Comparison of ENCODE assay signal across 8 mouse cellular contexts in the genomic region with DNA sequence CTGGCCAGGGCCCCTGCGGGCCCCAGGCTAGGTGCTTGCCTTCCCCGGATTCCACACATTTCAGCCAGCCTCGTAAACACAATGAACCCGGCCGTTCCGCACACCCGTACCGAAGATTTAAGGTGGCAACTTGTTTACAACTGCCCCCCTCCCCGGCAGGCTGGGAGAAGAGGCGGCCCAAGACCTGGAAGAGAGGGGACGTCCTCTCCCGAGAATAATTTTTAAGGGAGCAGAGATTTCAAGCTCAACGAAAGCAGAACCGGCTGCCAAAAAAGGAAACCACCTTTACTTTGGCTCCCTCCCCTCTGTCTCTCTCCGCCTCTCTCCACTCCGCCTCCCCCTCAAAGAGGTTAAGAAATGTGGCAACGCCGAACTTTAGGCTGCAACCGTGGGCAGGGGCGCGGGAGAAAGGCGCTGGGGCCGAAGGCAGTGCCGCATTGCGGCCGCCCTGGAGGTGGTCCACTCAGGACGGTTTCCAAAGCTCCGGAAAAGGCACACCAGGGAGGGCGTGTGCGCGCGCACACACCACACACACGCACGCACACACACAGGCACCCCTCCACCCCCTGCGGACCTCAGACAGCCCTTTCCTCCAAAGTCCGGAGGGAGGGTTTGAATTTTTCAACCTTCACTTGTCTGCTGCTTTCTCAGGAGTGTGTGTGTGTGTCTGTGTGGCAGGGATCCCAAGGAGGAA. TPM values are rescaled to one million over a fixed set of nuclear protein-coding genes. Genes with fewer than 3 reads are reported as not detected.
DNase-seq lines count a peak whose midpoint lies in the region; ATAC-seq and TF ChIP-seq lines count a peak whose summit lies in the region.

No protein-coding gene starts in this region.

- H3K9ac ChIP-seq in intestine, embryonic 15.5 days: peak overlapping the region; percentile 98
- peak overlapping the region; percentile 94 for H3K9ac ChIP-seq in liver, adult 2 months (ENCODE audit: low read depth, low read length)
- H3K9ac ChIP-seq in stomach, embryonic 14.5 days (replicated peaks; ENCODE audit: low read depth, low read length): peak overlapping the region; percentile 100

- no peaks in the 10 kb centered on the region for H3K36me3 ChIP-seq in intestine, embryonic 15.5 days
- H3K36me3 ChIP-seq in liver, adult 2 months (ENCODE audit: control insufficient read depth, insufficient read depth, low read length): peaks cover 7% of the 10 kb centered on the region
- H3K36me3 ChIP-seq in myocyte (ENCODE audit: control insufficient read depth, insufficient read depth): peaks cover 5% of the 10 kb centered on the region
- peaks cover 23% of the 10 kb centered on the region for H3K36me3 ChIP-seq in stomach, embryonic 14.5 days (ENCODE audit: control insufficient read depth, insufficient read depth, low read length)

- peaks cover 8% of the 10 kb centered on the region; the same call in 1 of the 2 replicates for H3K79me2 ChIP-seq in liver, adult 2 months (ENCODE audit: control insufficient read depth, insufficient read depth, low read length)
- H3K79me2 ChIP-seq in myocyte (ENCODE audit: control insufficient read depth, insufficient read depth): peaks cover 18% of the 10 kb centered on the region

- peak; percentile 97 for TF ChIP-seq POLR2A in liver, adult 2 months (IDR thresholded peaks at IDR 0.05; ENCODE audit: extremely low read depth, insufficient read depth, low read length)
- peak; percentile 77 for TF ChIP-seq POLR2A in myocyte (IDR thresholded peaks at IDR 0.05; ENCODE audit: insufficient read length, low read depth)

- H3K4me1 ChIP-seq in intestine, embryonic 15.5 days (replicated peaks): peaks cover 14% of the 10 kb centered on the region
- peaks cover 10% of the 10 kb centered on the region for H3K4me1 ChIP-seq in liver, adult 2 months (ENCODE audit: control insufficient read depth, insufficient read depth, low read length)
- peaks cover 12% of the 10 kb centered on the region; the same call in 1 of the 2 replicates for H3K4me1 ChIP-seq in stomach, embryonic 14.5 days (ENCODE audit: control insufficient read depth, insufficient read depth, low read length)

- under 1% methylated on average over 36 of the region's 36 CpGs for WGBS in intestine, embryonic 15.5 days
- under 1% methylated on average over 36 of the region's 36 CpGs for WGBS in liver, adult 2 months
- under 1% methylated on average over 35 of the region's 36 CpGs for WGBS in stomach, embryonic 14.5 days

- intact Hi-C loops in gastrocnemius, postnatal 36 days (cut with DNase I): loop anchor here (5.0 to 10.0 kb wide), 2 partner anchors 132 to 250 kb away; a partner anchor contains a TSS

- no peaks in the 10 kb centered on the region for H3K9me3 ChIP-seq in intestine, embryonic 15.5 days
- H3K9me3 ChIP-seq in stomach, embryonic 14.5 days (ENCODE audit: control insufficient read depth, low read depth, low read length): no peaks in the 10 kb centered on the region

- peak overlapping the region; percentile 99 for H3K27ac ChIP-seq in intestine, embryonic 15.5 days
- peak overlapping the region; percentile 96 for H3K27ac ChIP-seq in liver, adult 2 months (replicated peaks; ENCODE audit: insufficient read depth, low read depth, low read length)
- peak overlapping the region; percentile 99 for H3K27ac ChIP-seq in stomach, embryonic 14.5 days (ENCODE audit: low read length)

- H3ac ChIP-seq in myocyte (ENCODE audit: control insufficient read depth, insufficient read length): peak overlapping the region; percentile 79

- peak overlapping the region; percentile 93 for H3K4me3 ChIP-seq in intestine, embryonic 15.5 days (replicated peaks)
- peak overlapping the region; percentile 90 for H3K4me3 ChIP-seq in liver, adult 2 months (ENCODE audit: insufficient read depth, low read depth, low read length)
- peak overlapping the region; percentile 92 for H3K4me3 ChIP-seq in myocyte
- H3K4me3 ChIP-seq in stomach, embryonic 14.5 days (ENCODE audit: low read depth, low read length): peak overlapping the region; percentile 95

- no peaks in the 10 kb centered on the region for H3K27me3 ChIP-seq in intestine, embryonic 15.5 days (replicated peaks)
- H3K27me3 ChIP-seq in liver, adult 2 months (ENCODE audit: control insufficient read depth, insufficient read depth, low read length): no peaks in the 10 kb centered on the region
- H3K27me3 ChIP-seq in myocyte (ENCODE audit: control insufficient read depth, insufficient read depth, insufficient read length): no peaks in the 10 kb centered on the region
- no peaks in the 10 kb centered on the region for H3K27me3 ChIP-seq in stomach, embryonic 14.5 days (ENCODE audit: control insufficient read depth, insufficient read depth, low read length)

- peak; percentile 21 for ATAC-seq in intestine, embryonic 15.5 days
- no peak for ATAC-seq in stomach, embryonic 14.5 days (ENCODE audit: insufficient number of reproducible peaks, insufficient read depth, low FRiP score, low read depth)

- no peak for TF ChIP-seq CTCF in liver, adult 2 months (IDR thresholded peaks at IDR 0.05; ENCODE audit: low read depth, low read length)

- DNase-seq in urinary bladder, adult 18-20 months (ENCODE audit: low spot score in 2 of 2): peak; percentile 76 to 79
- DNase-seq in urinary bladder, postnatal 10 days (ENCODE audit: low spot score): no peak
- peak; percentile 80 for DNase-seq in embryo, embryonic 10.5 days (ENCODE audit: low spot score)
- peak; percentile 40 to 70 for DNase-seq in gastrocnemius, postnatal 36 days
- DNase-seq in liver, adult 2 months (ENCODE audit: extremely low read depth, low read depth, low spot score): peak; percentile 95

- H3K4me2 ChIP-seq in intestine, embryonic 15.5 days (replicated peaks): peak overlapping the region; percentile 87
- H3K4me2 ChIP-seq in myocyte (ENCODE audit: low read depth): peak overlapping the region; percentile 98
- H3K4me2 ChIP-seq in stomach, embryonic 14.5 days (replicated peaks; ENCODE audit: low read depth, low read length): peak overlapping the region; percentile 95

TF ChIP-seq in myocyte, 11 proteins besides CTCF, POLR2A, EP300 and RAD21:
- TF ChIP-seq MYOD1 (IDR thresholded peaks at IDR 0.05; ENCODE audit: control insufficient read depth in 1 of 3, insufficient read length in 2 of 3, low read depth in 2 of 3): peak in 1 of 3 experiments; percentile 1
- no peak for TF ChIP-seq REST (IDR thresholded peaks at IDR 0.05; ENCODE audit: insufficient read depth, insufficient read length)
- TF ChIP-seq CEBPB (IDR thresholded peaks at IDR 0.05; ENCODE audit: insufficient read depth, poor library complexity, severe bottlenecking): peak; percentile 49; the same call in 1 of the 2 replicates
- TF ChIP-seq POLR2AphosphoS2 (IDR thresholded peaks at IDR 0.05; ENCODE audit: insufficient read length, low read depth): peak; percentile 82

RNA-seq across cellular contexts. Expression of a gene that starts 8.6 kb away (rescaled TPM):
- 10 to 100 TPM in 1 of 2 experiments, 1 to 10 TPM in 1; 8.6 to 10.4 TPM for total RNA-seq in gastrocnemius, postnatal 36 days (2021)
- polyA plus RNA-seq in intestine, embryonic 15.5 days (2015; fragmentation: Nextera tagmentation; extraction: Ambion mirVana): 30.5 and 34.1 TPM in 2 replicates
- 7.5 and 14.5 TPM in 2 replicates for total RNA-seq in liver, adult 2 months (2014; rRNA removed)
- polyA plus RNA-seq in liver, adult 2 months (2012; rRNA removed): 9.3 and 10.5 TPM in 2 replicates
- 2.2 TPM for polyA plus RNA-seq in myocyte (2012; fragmentation: generic; extraction: Trizol)
- 71.5 and 79.8 TPM in 2 replicates for polyA plus RNA-seq in stomach, embryonic 14.5 days (2014; fragmentation: Nextera tagmentation; extraction: Ambion mirVana)
